Mouse (Mus musculus): Measurements from ENCODE around the gene Rora. TPM values are rescaled to one million over a fixed set of nuclear protein-coding genes. Genes with fewer than 3 reads are reported as not detected.
A peak's percentile ranks its signal among the peaks of the same experiment; 100 is the strongest.

The Rora gene
- polyA plus RNA-seq, 1 experiment = 11.7 TPM

DNA sequence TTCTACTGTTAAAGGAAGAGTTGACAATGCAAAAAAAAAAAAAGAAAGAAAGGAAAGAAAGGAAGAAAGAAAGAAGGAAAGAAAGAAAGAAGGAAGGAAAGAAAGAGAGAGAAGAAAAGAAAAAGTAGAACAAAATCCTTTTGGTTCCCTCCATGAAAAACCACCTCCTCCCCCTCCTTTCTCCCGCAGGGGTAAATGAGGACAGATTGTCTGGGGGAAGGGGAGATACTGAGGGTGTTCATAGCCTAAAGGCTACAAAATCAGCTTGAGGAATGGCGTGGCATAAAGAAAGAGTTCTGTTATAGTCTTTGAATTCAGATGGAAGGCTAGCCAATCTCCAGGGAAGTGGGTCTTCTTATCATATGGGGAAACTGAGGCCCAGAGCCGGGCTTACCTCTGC is 107.3 kb downstream of the Rora start:
- TF ChIP-seq POLR2A (IDR thresholded peaks at IDR 0.05; ENCODE audit: borderline replicate concordance, extremely low read depth, insufficient read depth, insufficient read length, poor library complexity, severe bottlenecking) (no peak), CTCF (IDR thresholded peaks at IDR 0.05; ENCODE audit: borderline replicate concordance, extremely low read depth, insufficient read depth, insufficient read length) (no peak)
- DNase-seq (ENCODE audit: low read depth) = no peak

DNA sequence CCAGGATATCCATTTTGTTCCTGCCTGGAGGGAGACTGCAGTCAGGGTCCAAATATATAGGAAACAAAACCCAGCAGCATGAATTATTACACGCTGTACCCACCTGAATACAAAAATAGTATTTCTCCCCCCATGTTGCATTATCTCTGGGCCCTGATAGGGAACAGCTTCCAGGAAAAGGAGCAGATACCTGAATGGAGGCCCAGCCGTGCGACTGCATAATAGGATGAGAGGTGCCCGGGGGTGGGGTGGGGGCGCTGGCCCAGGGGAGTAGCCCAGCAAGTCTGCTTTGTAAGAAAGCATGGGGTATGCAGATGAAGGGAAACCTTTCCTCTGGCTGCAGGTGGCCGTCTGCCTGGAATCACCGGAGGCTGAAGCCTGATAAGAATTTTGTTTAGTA is 108.1 kb downstream of the Rora start:
- DNase-seq (ENCODE audit: low read depth) = no peak
- TF ChIP-seq CTCF (IDR thresholded peaks at IDR 0.05; ENCODE audit: borderline replicate concordance, extremely low read depth, insufficient read depth, insufficient read length) = no peak
- no peak for TF ChIP-seq POLR2A (IDR thresholded peaks at IDR 0.05; ENCODE audit: borderline replicate concordance, extremely low read depth, insufficient read depth, insufficient read length, poor library complexity, severe bottlenecking)

DNA sequence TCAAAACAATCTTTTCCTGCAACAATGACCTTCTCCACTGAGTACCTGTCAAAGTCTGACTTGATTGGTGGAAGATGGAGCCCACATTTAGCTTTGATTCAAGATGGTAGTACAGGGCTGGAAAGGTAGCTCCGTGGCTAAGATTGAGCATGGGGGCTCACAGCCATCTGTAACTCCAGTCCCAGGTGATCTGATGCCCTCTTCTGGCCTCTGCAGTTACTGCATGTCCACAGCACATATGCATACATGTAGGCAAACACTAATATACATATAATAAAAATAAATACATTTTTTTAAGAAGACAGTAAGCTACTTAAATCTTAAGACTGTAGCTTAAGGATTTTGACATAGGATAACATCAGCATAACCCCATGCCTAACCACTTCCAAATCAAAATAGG is 112.0 kb downstream of the Rora start:
- peak; percentile 39; the same call in 1 of the 2 replicates for TF ChIP-seq CTCF (IDR thresholded peaks at IDR 0.05; ENCODE audit: borderline replicate concordance, extremely low read depth, insufficient read depth, insufficient read length)
- TF ChIP-seq POLR2A (IDR thresholded peaks at IDR 0.05; ENCODE audit: borderline replicate concordance, extremely low read depth, insufficient read depth, insufficient read length, poor library complexity, severe bottlenecking) = no peak
- DNase-seq (ENCODE audit: low read depth) = no peak

DNA sequence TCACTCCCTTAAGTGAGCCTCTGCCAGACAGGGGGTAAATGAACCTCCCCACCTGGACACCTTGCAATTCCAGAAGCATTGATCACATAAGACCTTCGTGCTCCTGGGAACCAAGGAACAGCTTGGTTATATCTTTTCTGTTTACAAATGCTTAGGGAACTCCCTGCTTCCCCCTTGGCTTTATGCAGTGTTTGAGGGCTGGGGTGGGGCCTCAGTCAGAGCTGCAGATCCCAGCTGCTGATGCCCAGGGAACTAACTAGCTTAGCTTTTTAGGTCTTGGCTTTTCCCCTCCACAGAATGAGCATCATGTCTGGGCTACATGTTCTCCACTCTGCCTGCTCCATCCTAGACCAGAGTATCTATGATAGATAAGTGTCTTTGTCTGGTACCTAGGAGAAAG is 116.1 kb downstream of the Rora start:
- DNase-seq (ENCODE audit: low read depth) = peak; percentile 39
- TF ChIP-seq CTCF (IDR thresholded peaks at IDR 0.05; ENCODE audit: borderline replicate concordance, extremely low read depth, insufficient read depth, insufficient read length) = no peak
- TF ChIP-seq POLR2A (IDR thresholded peaks at IDR 0.05; ENCODE audit: borderline replicate concordance, extremely low read depth, insufficient read depth, insufficient read length, poor library complexity, severe bottlenecking) = no peak

DNA sequence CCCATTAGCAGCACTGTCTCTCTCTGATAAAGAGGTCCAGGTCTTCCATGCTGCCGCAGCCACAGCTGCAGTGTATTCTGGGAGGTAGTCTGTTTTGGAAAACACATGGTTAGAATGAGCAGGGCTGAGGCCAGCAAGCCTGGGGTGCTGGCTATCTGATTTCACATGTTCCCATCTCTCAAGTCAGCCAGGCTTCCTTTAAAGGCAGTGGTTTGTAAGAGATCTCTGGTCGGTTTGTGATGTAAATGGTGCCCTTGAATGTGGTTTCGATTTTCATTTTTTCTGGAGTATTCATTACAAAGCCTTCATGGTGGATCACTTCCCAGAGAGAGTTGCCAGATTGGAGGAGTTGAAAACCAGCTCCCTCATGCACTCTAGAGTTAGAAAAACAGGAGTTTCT is 117.8 kb downstream of the Rora start:
- no peak for TF ChIP-seq POLR2A (IDR thresholded peaks at IDR 0.05; ENCODE audit: borderline replicate concordance, extremely low read depth, insufficient read depth, insufficient read length, poor library complexity, severe bottlenecking)
- no peak for TF ChIP-seq CTCF (IDR thresholded peaks at IDR 0.05; ENCODE audit: borderline replicate concordance, extremely low read depth, insufficient read depth, insufficient read length)
- no peak for DNase-seq (ENCODE audit: low read depth)

DNA sequence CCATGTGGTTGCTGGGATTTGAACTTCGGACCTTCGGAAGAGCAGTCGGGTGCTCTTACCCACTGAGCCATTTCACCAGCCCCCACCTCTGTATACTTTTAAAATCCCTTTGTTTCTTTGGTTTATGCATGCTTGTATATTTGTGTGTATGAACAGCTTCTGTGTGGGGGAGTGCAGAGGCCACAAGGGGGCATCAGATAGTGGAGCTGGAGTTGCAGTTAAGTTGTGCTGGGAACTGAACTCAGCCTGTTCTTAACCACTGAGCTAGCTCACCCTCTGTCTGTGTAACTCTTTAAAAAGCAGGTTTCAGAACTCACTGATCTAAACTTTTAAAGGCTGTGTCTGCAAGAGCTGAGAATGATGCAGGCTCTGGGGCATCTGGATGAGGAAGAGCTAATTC is 120.2 kb downstream of the Rora start:
- no peak for TF ChIP-seq POLR2A (IDR thresholded peaks at IDR 0.05; ENCODE audit: borderline replicate concordance, extremely low read depth, insufficient read depth, insufficient read length, poor library complexity, severe bottlenecking)
- TF ChIP-seq CTCF (IDR thresholded peaks at IDR 0.05; ENCODE audit: borderline replicate concordance, extremely low read depth, insufficient read depth, insufficient read length) = peak; percentile 8; the same call in 1 of the 2 replicates
- DNase-seq (ENCODE audit: low read depth) = no peak

DNA sequence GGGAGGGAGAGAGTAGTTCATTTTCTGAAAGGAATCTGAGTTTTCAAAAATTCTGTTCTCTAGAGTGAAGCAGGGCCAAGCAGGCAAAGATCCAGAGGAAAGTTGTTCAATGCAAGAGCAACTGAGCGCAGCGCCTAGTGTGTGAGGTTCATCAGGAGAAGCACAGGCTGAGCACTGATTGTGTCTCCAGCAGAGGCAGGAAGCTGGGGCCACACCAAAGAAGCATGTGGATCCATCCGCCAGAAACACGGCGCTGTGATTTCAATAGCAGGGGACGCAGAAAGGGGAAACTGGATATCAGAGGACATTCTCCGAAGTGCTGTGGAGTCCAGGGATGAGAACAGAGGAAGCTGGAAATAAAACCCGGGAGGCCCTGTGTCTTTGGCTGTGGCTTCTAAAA is 128.4 kb downstream of the Rora start:
- DNase-seq (ENCODE audit: low read depth) = no peak

DNA sequence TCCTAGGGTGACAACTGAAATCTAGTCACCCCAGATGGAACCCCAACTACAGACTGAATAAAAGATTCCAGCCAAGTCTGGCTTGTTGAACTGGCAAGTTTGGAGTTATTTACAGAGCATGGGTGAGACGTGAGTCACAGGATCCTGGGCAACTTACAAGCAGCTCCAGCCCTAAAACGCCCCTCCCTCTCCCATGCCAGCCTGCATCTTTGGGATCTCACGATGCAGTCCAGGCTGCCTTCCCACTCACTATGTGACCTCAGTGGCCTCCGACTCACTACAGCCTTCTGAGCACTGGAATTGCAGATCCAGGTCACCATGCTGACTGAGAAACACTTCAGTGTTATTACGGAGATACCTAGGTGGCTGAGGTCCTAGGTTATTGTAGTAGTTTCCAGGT is 129.0 kb downstream of the Rora start:
- DNase-seq (ENCODE audit: low read depth) = no peak
- TF ChIP-seq CTCF (IDR thresholded peaks at IDR 0.05; ENCODE audit: borderline replicate concordance, extremely low read depth, insufficient read depth, insufficient read length) = no peak
- no peak for TF ChIP-seq POLR2A (IDR thresholded peaks at IDR 0.05; ENCODE audit: borderline replicate concordance, extremely low read depth, insufficient read depth, insufficient read length, poor library complexity, severe bottlenecking)

More for the DNA sequence above, 128.4 kb downstream of the Rora start:
- TF ChIP-seq CTCF (IDR thresholded peaks at IDR 0.05; ENCODE audit: borderline replicate concordance, extremely low read depth, insufficient read depth, insufficient read length) = no peak
- TF ChIP-seq POLR2A (IDR thresholded peaks at IDR 0.05; ENCODE audit: borderline replicate concordance, extremely low read depth, insufficient read depth, insufficient read length, poor library complexity, severe bottlenecking) = no peak

DNA sequence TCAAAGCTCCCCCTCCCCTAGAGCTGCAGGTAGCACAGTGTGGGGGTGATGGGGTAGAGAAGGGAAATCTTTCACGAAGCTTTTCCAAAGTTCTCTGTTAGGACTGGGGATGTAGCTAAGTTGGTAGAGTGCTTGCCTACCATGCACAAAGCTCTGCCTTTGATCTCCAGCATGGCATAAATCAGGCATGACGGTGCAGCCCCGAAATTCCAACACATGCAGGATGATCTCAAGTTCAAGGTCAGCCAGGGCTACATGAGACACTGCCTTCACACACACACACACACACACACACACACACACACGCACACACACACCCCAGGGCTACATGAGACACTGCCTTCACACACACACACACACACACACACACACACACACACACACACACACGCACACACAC is 129.7 kb downstream of the Rora start:
- DNase-seq (ENCODE audit: low read depth) = no peak
- TF ChIP-seq POLR2A (IDR thresholded peaks at IDR 0.05; ENCODE audit: borderline replicate concordance, extremely low read depth, insufficient read depth, insufficient read length, poor library complexity, severe bottlenecking) (no peak), CTCF (IDR thresholded peaks at IDR 0.05; ENCODE audit: borderline replicate concordance, extremely low read depth, insufficient read depth, insufficient read length) (no peak)

DNA sequence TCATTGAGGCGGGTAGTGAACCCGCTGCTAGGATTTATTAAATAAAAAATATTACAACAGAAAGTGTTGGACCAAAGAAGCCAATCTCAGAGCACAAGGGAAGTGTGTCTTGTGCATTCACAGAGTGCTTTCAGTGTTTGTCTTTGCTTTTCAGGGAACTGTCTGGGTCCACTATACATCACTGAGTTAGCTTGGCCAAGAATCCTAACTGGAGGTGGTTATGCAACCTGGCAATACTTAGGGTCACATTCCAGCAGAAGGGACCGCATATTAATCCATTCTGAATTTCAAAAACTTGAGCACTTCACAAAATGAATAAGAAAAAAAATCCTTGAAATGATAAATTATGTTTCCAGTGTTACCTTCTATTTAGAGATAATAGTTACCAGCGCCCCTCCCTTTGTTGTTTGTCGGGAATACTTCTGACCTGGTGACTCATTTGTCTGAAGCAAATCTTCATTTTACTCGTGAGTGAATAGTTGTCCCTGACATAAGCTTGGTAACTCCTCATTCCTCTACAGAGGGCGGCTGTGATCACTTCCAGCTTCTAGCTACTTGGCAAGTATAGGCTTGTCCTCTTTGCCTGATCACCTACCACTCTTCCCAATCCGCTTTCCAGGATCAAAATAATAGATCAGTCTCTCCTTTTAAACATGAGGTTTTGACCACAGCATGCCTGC is 133.2 kb downstream of the Rora start:
- TF ChIP-seq POLR2A (IDR thresholded peaks at IDR 0.05; ENCODE audit: borderline replicate concordance, extremely low read depth, insufficient read depth, insufficient read length, poor library complexity, severe bottlenecking) (no peak), CTCF (IDR thresholded peaks at IDR 0.05; ENCODE audit: borderline replicate concordance, extremely low read depth, insufficient read depth, insufficient read length) (no peak)

DNA sequence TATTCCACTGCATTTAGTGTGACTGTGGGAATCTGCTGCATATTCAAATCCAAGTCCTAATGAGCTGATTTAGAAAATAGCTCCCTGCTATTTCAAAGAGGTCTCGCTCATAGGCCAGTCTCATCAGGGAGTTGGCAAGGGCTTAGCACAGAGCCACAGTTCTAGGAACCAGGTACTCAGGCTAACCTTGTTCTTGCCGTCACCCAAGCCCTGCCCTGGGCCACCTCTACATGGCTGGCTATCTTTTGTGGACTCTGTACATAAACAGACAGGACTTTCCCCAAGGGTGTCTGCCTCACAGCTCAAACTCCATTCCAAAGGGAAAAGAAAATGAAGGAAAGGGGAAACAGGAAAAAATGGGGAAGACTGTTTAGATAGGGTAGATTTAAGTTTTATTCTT is 134.1 kb downstream of the Rora start:
- TF ChIP-seq POLR2A (IDR thresholded peaks at IDR 0.05; ENCODE audit: borderline replicate concordance, extremely low read depth, insufficient read depth, insufficient read length, poor library complexity, severe bottlenecking) (no peak), CTCF (IDR thresholded peaks at IDR 0.05; ENCODE audit: borderline replicate concordance, extremely low read depth, insufficient read depth, insufficient read length) (no peak)

More for the DNA sequence above, 133.2 kb downstream of the Rora start:
- DNase-seq (ENCODE audit: low read depth) = no peak

DNA sequence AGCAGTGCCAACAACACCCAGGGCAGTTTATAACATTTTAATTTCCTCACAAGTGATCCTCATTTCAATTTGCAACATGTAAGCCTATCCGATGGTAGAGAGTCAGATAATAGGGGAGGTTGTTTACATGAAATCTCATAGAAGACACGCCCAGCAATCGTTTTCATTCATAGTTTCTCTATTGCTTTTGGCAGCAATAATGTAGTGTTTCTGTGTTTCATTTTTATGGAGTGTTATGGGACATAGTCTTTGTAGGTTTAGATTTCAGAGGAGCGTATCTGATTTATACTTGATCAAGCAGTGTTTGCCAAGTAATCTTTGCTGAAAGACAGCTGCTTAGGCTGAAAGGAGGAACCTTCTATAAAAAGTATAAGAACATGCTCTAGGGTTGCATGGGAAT is 137.3 kb downstream of the Rora start:
- TF ChIP-seq POLR2A (IDR thresholded peaks at IDR 0.05; ENCODE audit: borderline replicate concordance, extremely low read depth, insufficient read depth, insufficient read length, poor library complexity, severe bottlenecking) = no peak
- TF ChIP-seq CTCF (IDR thresholded peaks at IDR 0.05; ENCODE audit: borderline replicate concordance, extremely low read depth, insufficient read depth, insufficient read length) = no peak
- no peak for DNase-seq (ENCODE audit: low read depth)

More for the DNA sequence above, 134.1 kb downstream of the Rora start:
- no peak for DNase-seq (ENCODE audit: low read depth)

Measured in brain, embryonic 14.5 days (tissue).